Mouse (Mus musculus): ENCODE measurements at regions not wholly inside any gene's neighbourhood (a gene's known extent, or its start where the extent isn't known, plus 50 kb on each side); places are given as distances from the start of the nearest gene placed in this dataset.

- DNase-seq (ENCODE audit: low read depth, low spot score) = no peak
These were observed 190.7 kb downstream of the Rybp start for GRCm38 (mm10) chr6:100096393-100097125.

- no peak for DNase-seq (ENCODE audit: low read depth, low spot score)
These were observed 192.6 kb downstream of the Rybp start for GRCm38 (mm10) chr6:100094653-100095217.

GRCm38 (mm10) chr6:100092870-100093269, 194.4 kb downstream of the Rybp start:
- no peak for DNase-seq (ENCODE audit: low read depth, low spot score)

GRCm38 (mm10) chr6:100091815-100092214, 195.5 kb downstream of the Rybp start:
- DNase-seq (ENCODE audit: low read depth, low spot score) = no peak

GRCm38 (mm10) chr6:100088576-100088975, 198.7 kb downstream of the Rybp start:
- no peak for DNase-seq (ENCODE audit: low read depth, low spot score)

GRCm38 (mm10) chr6:100086807-100087206, 200.5 kb downstream of the Rybp start:
- DNase-seq (ENCODE audit: low read depth, low spot score) = no peak

GRCm38 (mm10) chr6:100085981-100086380, 201.3 kb downstream of the Rybp start:
- DNase-seq (ENCODE audit: low read depth, low spot score) = no peak

GRCm38 (mm10) chr6:100083868-100084477, 203.3 kb downstream of the Rybp start:
- DNase-seq (ENCODE audit: low read depth, low spot score) = no peak

GRCm38 (mm10) chr6:100083127-100083526, 204.2 kb downstream of the Rybp start:
- no peak for DNase-seq (ENCODE audit: low read depth, low spot score)

GRCm38 (mm10) chr6:100074672-100075335, 212.5 kb downstream of the Rybp start:
- DNase-seq (ENCODE audit: low read depth, low spot score) = no peak

GRCm38 (mm10) chr6:100072261-100072968, 214.9 kb downstream of the Rybp start:
- no peak for DNase-seq (ENCODE audit: low read depth, low spot score)

- no peak for DNase-seq (ENCODE audit: low read depth, low spot score)
These were observed 218.1 kb downstream of the Rybp start for GRCm38 (mm10) chr6:100069151-100069550.

GRCm38 (mm10) chr6:100067273-100067672, 220.0 kb downstream of the Rybp start:
- DNase-seq (ENCODE audit: low read depth, low spot score) = no peak

GRCm38 (mm10) chr6:100065586-100065985, 221.7 kb downstream of the Rybp start:
- no peak for DNase-seq (ENCODE audit: low read depth, low spot score)

GRCm38 (mm10) chr6:100062961-100063360, 224.3 kb downstream of the Rybp start:
- no peak for DNase-seq (ENCODE audit: low read depth, low spot score)

GRCm38 (mm10) chr6:100059803-100060202, 227.5 kb downstream of the Rybp start:
- DNase-seq (ENCODE audit: low read depth, low spot score) = no peak

- DNase-seq (ENCODE audit: low read depth, low spot score) = no peak
These were observed 231.3 kb downstream of the Rybp start for GRCm38 (mm10) chr6:100055980-100056379.

- no peak for DNase-seq (ENCODE audit: low read depth, low spot score)
These were observed 234.1 kb downstream of the Rybp start for GRCm38 (mm10) chr6:100052955-100053795.

GRCm38 (mm10) chr6:100052406-100052805, 234.9 kb downstream of the Rybp start:
- DNase-seq (ENCODE audit: low read depth, low spot score) = no peak

- DNase-seq (ENCODE audit: low read depth, low spot score) = no peak
These were observed 238.2 kb downstream of the Rybp start for GRCm38 (mm10) chr6:100049036-100049435.
